ENCODE assay signal across 17 mouse cellular contexts in genomic region chr13:35420076-35420475, GRCm38 (mm10).
"Had no signal": no experiment of that assay in that cellular context is flagged by ENCODE, and none has a peak within 500 bp of the region (broad histone marks: within the 10 kb centered on the region; RNA-seq: fewer than 3 reads in every experiment).

No protein-coding gene starts in this region.

- H3K4me2 ChIP-seq: lung, embryonic 15.5 days; midbrain, embryonic 11.5 days; midbrain, embryonic 13.5 days; midbrain, embryonic 15.5 days; neural tube, embryonic 12.5 days; stomach, embryonic 15.5 days had no signal

- H3K9me3 ChIP-seq: lung, embryonic 15.5 days; megakaryocyte, embryonic 14.5 days; midbrain, embryonic 13.5 days; midbrain, embryonic 15.5 days; neural tube, embryonic 12.5 days; stomach, embryonic 15.5 days had no signal

- H3K9ac ChIP-seq: liver, postnatal 0 days; lung, embryonic 15.5 days; midbrain, embryonic 13.5 days; midbrain, embryonic 15.5 days; neural tube, embryonic 12.5 days; stomach, embryonic 15.5 days had no signal

- H3K4me3 ChIP-seq: lung, embryonic 15.5 days; megakaryocyte, embryonic 14.5 days; midbrain, embryonic 13.5 days; midbrain, embryonic 15.5 days; neural tube, embryonic 12.5 days; stomach, embryonic 15.5 days had no signal

- H3K27ac ChIP-seq: lung, embryonic 15.5 days; macrophage; midbrain, embryonic 13.5 days; midbrain, embryonic 15.5 days; neural tube, embryonic 12.5 days; stomach, embryonic 15.5 days; stomach, postnatal 0 days had no signal

- ATAC-seq: liver, postnatal 0 days; lung, postnatal 0 days; midbrain, embryonic 13.5 days; midbrain, embryonic 15.5 days had no signal

- DNase-seq: liver, postnatal 0 days; lung, adult 2 months; lung, postnatal 14 days; lung, postnatal 36 days; right cerebral cortex, postnatal 14 days; thymus, adult 2 months; thymus, postnatal 25 days had no signal

- H3K4me1 ChIP-seq: lung, embryonic 15.5 days; megakaryocyte, embryonic 14.5 days; midbrain, embryonic 13.5 days; midbrain, embryonic 15.5 days; neural tube, embryonic 12.5 days; stomach, embryonic 15.5 days had no signal

- H3K36me3 ChIP-seq: lung, embryonic 15.5 days; midbrain, embryonic 13.5 days; midbrain, embryonic 15.5 days; neural tube, embryonic 12.5 days; stomach, embryonic 15.5 days had no signal

- H3K27me3 ChIP-seq: lung, embryonic 15.5 days; megakaryocyte, embryonic 14.5 days; midbrain, embryonic 13.5 days; midbrain, embryonic 15.5 days; neural tube, embryonic 12.5 days; stomach, embryonic 15.5 days had no signal
